Mouse (Mus musculus) layer of hippocampus, postnatal 36 days (tissue): ENCODE measurements around the gene Sapcd1. TPM values are rescaled to one million over a fixed set of nuclear protein-coding genes. Genes with fewer than 3 reads are reported as not detected.

Source experiments
- DNase-seq, 2 experiments: peaks; one replicate each; pipeline ENCODE4 v3.0.0; 2022
- total RNA-seq, 2 experiments: library from RNA; stranded (reverse); gene quantifications; 2 replicates each; pipeline ENCODE4 v1.2.3; 2021

The Sapcd1 gene
- total RNA-seq, 2 experiments from 2014 or later, result 0.62 to 0.94 TPM

- no peak for DNase-seq
Measured at GRCm38 (mm10) chr17:35029691-35030532, 2.1 kb upstream of the Sapcd1 start.

GRCm38 (mm10) chr17:35028315-35028714 is 499 bp upstream of the Sapcd1 start:
- DNase-seq, result no peak

GRCm38 (mm10) chr17:35026206-35026605 is 1.6 kb downstream of the Sapcd1 start:
- no peak for DNase-seq

- DNase-seq, result no peak
Measured at GRCm38 (mm10) chr17:35024691-35025488, 2.9 kb downstream of the Sapcd1 start.

- DNase-seq, result no peak
Measured at GRCm38 (mm10) chr17:35024261-35024660, 3.6 kb downstream of the Sapcd1 start.

GRCm38 (mm10) chr17:35023756-35024155 is 4.1 kb downstream of the Sapcd1 start:
- DNase-seq, result no peak

- no peak for DNase-seq
Measured at GRCm38 (mm10) chr17:35023221-35023620, 4.6 kb downstream of the Sapcd1 start.

- no peak for DNase-seq
Measured at GRCm38 (mm10) chr17:35022541-35023060, 5.2 kb downstream of the Sapcd1 start.

GRCm38 (mm10) chr17:35021842-35022477 is 5.9 kb downstream of the Sapcd1 start:
- DNase-seq, result no peak

GRCm38 (mm10) chr17:35021163-35021808 is 6.5 kb downstream of the Sapcd1 start:
- peak; percentile 83 to 86 for DNase-seq

GRCm38 (mm10) chr17:35020551-35020950 is 7.3 kb downstream of the Sapcd1 start:
- no peak for DNase-seq

- DNase-seq, result no peak
Measured at GRCm38 (mm10) chr17:35019894-35020293, 7.9 kb downstream of the Sapcd1 start.

- no peak for DNase-seq
Measured at GRCm38 (mm10) chr17:35018171-35018570, 9.6 kb downstream of the Sapcd1 start.

- no peak for DNase-seq
Measured at GRCm38 (mm10) chr17:35017706-35018030, 10.1 kb downstream of the Sapcd1 start.

- DNase-seq, result no peak
Measured at GRCm38 (mm10) chr17:35016791-35017705, 10.8 kb downstream of the Sapcd1 start.

- DNase-seq, result no peak
Measured at GRCm38 (mm10) chr17:35016376-35016775, 11.4 kb downstream of the Sapcd1 start, which contains the start of gene Vwa7. Gene Vwa7, plus strand, starts transcription at chr17:35016579.

GRCm38 (mm10) chr17:35015296-35015695 is 12.5 kb downstream of the Sapcd1 start:
- DNase-seq, result no peak

GRCm38 (mm10) chr17:35013221-35013620 is 14.6 kb downstream of the Sapcd1 start:
- no peak for DNase-seq

- DNase-seq, result no peak
Measured at GRCm38 (mm10) chr17:35012430-35012829, 15.4 kb downstream of the Sapcd1 start.

- DNase-seq, result no peak
Measured at GRCm38 (mm10) chr17:35011440-35011839, 16.4 kb downstream of the Sapcd1 start.

GRCm38 (mm10) chr17:35009586-35009985 is 18.2 kb downstream of the Sapcd1 start:
- no peak for DNase-seq
